Mouse (Mus musculus): Measurements from ENCODE around the gene Celf6.

- no peak for TF ChIP-seq EP300 (IDR thresholded peaks at IDR 0.05; ENCODE audit: low read depth)
- no peak for TF ChIP-seq CTCF (IDR thresholded peaks at IDR 0.05; ENCODE audit: low read depth)
Measured at GRCm38 (mm10) chr9:59547869-59548268, 29.8 kb upstream of the Celf6 start.
